Mouse (Mus musculus) midbrain, embryonic 10.5 days (tissue): ENCODE results near the gene Prkca. TPM values are rescaled to one million over a fixed set of nuclear protein-coding genes. Genes with fewer than 3 reads are reported as not detected.

Experiments used
- DNase-seq: peaks from one replicate; pipeline ENCODE4 v3.0.0-alpha.2; 2017; ENCODE audit warnings: low spot score
- H3K27ac ChIP-seq: fragments of 300-500 bp; sonication (generic); replicated peaks from 2 replicates; pipeline ENCODE4 v1.5.1; 2016; ENCODE audit warnings: mild to moderate bottlenecking
- H3K27me3 ChIP-seq: fragments of 300-500 bp; sonication (generic); 2 replicates; pipeline ENCODE4 v1.6.1; 2016; ENCODE audit warnings: low read depth, mild to moderate bottlenecking; ENCODE audit not compliant: poor library complexity, severe bottlenecking
- H3K36me3 ChIP-seq: fragments of 300-500 bp; sonication (generic); 2 replicates; pipeline ENCODE4 v1.6.1; 2016; ENCODE audit warnings: mild to moderate bottlenecking, moderate library complexity
- H3K4me1 ChIP-seq: fragments of 300-500 bp; sonication (generic); 2 replicates; pipeline ENCODE4 v1.6.1; 2016
- H3K4me3 ChIP-seq: fragments of 300-500 bp; sonication (generic); 2 replicates; pipeline ENCODE4 v1.5.1; 2016; ENCODE audit warnings: mild to moderate bottlenecking, moderate library complexity
- H3K9me3 ChIP-seq: fragments of 300-500 bp; sonication (generic); replicated peaks from 2 replicates; pipeline ENCODE4 v1.6.1; 2016; ENCODE audit warnings: mild to moderate bottlenecking
- WGBS: fragments of 180-500 bp; shearing (Covaris S2); methylation state at CpG from one replicate; pipeline ENCODE4 v1.1.7; 2016; 5-methylcytosine and 5-hydroxymethylcytosine counted together
- polyA plus RNA-seq: library from polyadenylated mRNA; unstranded; fragments of >200 nt; fragmentation: Nextera tagmentation; extraction: Ambion mirVana; gene quantifications from 2 replicates; pipeline ENCODE4 v1.2.1, GENCODE M21; 2016

The Prkca gene
- polyA plus RNA-seq, 1 experiment from 2014 or later = 2.5 TPM

DNA sequence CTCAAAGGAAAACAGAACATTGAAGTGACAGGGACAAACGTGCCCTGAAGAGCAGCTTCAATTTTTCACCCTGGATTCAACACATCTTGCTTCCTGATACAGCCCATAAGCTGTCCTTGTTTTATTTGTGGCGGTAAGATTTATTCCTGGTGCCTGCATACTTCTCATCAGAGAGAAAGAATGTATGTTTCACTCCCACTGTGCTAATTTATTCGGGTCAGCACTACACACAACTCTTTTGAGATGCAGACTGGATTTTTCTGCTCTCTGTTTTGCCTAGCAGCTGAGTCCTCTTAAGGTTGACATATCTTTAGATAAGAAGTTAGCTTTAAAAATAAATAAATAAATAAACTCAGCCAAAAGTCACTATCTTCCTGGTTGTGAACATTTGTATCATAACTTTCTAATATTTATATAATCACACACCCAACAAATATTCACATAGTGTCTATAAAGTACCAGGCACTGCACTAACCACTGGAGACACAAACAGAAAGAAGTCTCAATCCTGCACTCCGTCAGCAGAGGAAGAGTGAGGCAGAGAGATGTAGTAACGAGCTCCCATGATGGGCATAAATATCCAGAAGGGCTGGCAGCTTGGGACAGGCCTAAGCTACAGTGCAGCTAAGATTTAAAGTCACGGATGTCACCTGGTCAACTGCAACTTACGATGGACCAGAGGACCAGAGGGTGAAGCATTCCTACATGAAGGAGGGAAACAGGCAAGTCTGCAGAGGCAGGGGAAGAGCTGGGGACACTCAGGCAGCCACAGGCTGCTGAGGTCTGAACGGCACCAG lies 9.9 kb downstream of the Prkca start:
- no peaks in the 10 kb centered on the region for H3K36me3 ChIP-seq
- no peak for DNase-seq
- no peaks in the 10 kb centered on the region for H3K27me3 ChIP-seq
- H3K4me1 ChIP-seq = peaks cover 15% of the 10 kb centered on the region
- 77% methylated on average over 8 of the region's 8 CpGs for WGBS
- no peak overlapping the region for H3K4me3 ChIP-seq
- peak overlapping the region; percentile 33; the same call in 1 of the 2 replicates for H3K27ac ChIP-seq
- H3K9me3 ChIP-seq = no peaks in the 10 kb centered on the region

DNA sequence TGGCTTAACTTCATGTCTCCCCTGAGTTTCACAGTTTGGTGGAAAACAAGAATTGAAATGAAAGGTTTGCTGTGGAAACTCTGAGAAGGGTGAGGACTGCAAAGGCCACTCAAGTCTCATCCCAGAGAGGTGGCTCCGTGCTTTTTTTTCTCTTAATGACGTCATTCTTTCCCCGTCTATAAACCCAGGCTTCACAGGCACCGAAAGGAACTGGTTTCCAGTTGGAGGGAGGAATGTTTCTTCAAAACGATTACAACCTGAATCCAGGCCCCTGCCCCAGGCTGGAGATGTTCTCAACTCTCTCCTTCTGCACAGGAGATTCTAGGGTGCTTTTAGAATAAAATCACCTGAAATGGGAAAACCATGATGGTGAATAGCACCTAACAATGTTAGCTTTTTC lies 10.7 kb downstream of the Prkca start:
- Histone ChIP-seq H3K4me1 (peaks cover 15% of the 10 kb centered on the region), H3K27me3 (no peaks in the 10 kb centered on the region), H3K36me3 (no peaks in the 10 kb centered on the region), H3K9me3 (no peaks in the 10 kb centered on the region), H3K27ac (no peak overlapping the region), H3K4me3 (no peak overlapping the region)
- DNase-seq = no peak
- 73% methylated on average over 5 of the region's 5 CpGs for WGBS

DNA sequence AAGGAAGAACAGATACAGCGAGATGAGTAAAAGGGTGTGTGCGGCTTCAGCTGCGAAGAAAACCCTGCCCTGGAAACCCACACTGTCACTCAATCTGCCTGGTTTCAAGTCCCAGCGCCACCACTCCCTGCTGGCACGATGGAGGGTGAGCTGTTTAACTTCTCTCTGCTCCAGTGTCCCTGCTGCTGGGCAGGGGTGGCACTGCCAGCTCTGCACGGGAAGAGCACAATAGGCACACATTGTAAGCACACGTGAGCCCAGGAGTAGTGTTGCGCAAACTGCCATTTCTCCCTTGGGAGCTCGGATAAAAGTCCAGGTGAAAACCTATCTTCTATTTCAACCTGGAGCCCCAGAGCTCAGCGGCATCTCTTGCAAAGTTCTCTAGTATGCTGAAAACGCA lies 12.9 kb downstream of the Prkca start:
- Histone ChIP-seq H3K27ac (no peak overlapping the region), H3K4me3 (no peak overlapping the region), H3K36me3 (no peaks in the 10 kb centered on the region), H3K9me3 (no peaks in the 10 kb centered on the region), H3K27me3 (no peaks in the 10 kb centered on the region), H3K4me1 (peaks cover 15% of the 10 kb centered on the region)
- WGBS = 86% methylated on average over 11 of the region's 11 CpGs
- DNase-seq = no peak

DNA sequence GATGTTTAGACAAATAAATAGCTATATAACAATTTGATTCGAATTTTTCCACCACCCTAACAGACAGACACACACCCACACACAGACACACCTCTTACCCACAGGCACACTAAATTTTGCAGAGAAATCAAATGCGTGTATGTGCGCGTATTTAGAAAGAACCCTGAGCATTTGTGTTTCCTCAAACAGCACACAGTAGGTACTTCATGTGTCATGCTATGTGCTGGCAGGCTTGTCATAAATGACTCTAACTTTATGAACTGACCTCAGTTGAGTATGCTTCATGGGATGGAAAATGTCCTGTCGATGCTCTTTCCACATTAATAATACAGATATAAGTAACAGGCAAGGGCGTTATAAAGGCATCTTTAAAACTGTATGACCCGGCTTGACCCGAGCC lies 17.8 kb downstream of the Prkca start:
- no peaks in the 10 kb centered on the region for H3K9me3 ChIP-seq
- H3K27ac ChIP-seq = no peak overlapping the region
- H3K4me1 ChIP-seq = no peaks in the 10 kb centered on the region
- no peaks in the 10 kb centered on the region for H3K36me3 ChIP-seq
- H3K27me3 ChIP-seq = no peaks in the 10 kb centered on the region
- no peak overlapping the region for H3K4me3 ChIP-seq
- 90% methylated on average over 8 of the region's 8 CpGs for WGBS
- no peak for DNase-seq

DNA sequence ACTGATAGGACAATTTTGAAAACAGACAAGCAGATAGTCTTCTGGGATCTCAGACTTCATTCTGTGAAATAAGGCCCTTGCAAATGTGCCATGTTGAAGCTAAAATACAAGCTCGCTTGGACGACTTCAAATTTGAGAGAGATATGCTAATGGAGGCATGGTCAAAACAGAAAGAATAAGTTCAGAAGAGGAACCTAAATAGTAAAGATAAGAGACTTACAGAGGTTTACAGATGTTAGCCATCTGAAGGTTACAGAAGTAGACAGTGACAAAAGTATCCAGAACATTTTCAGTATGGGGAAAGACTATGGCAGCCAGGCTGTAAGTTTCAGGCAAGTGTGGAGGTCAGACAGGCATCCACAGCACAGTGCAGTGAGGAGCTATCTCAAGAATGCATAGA lies 21.6 kb downstream of the Prkca start:
- H3K9me3 ChIP-seq = no peaks in the 10 kb centered on the region
- WGBS = 94% methylated on average over 2 of the region's 2 CpGs
- no peak overlapping the region for H3K4me3 ChIP-seq
- no peaks in the 10 kb centered on the region for H3K36me3 ChIP-seq
- no peak overlapping the region for H3K27ac ChIP-seq
- H3K27me3 ChIP-seq = no peaks in the 10 kb centered on the region
- 0 out of 2 replicates have a peak, but pooled peaks cover 3% of the 10 kb centered on the region for H3K4me1 ChIP-seq
- DNase-seq = no peak

DNA sequence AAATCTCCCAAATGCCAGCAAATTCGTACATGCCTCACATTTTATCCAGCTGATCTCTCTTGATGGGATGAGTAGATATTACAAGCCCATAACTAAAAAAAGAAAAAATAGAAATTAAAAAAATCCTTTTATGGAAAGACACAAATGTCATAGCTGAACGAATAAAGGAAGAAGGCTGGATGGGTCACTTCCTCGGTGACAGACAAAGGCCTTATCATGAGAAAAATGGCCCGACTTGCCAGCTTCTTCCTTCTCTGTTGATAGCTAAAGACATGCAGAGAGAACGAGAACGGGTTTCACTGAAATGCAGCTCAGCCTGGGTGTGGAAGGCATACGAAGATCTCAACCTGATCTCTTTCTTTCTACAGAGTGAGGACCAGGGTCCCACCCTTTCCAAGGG lies 23.2 kb downstream of the Prkca start:
- no peaks in the 10 kb centered on the region for H3K9me3 ChIP-seq
- no peak overlapping the region for H3K4me3 ChIP-seq
- WGBS = 83% methylated on average over 7 of the region's 7 CpGs
- H3K27me3 ChIP-seq = no peaks in the 10 kb centered on the region
- H3K4me1 ChIP-seq = 0 out of 2 replicates have a peak, but pooled peaks cover 3% of the 10 kb centered on the region
- H3K27ac ChIP-seq = no peak overlapping the region
- DNase-seq = no peak
- no peaks in the 10 kb centered on the region for H3K36me3 ChIP-seq

DNA sequence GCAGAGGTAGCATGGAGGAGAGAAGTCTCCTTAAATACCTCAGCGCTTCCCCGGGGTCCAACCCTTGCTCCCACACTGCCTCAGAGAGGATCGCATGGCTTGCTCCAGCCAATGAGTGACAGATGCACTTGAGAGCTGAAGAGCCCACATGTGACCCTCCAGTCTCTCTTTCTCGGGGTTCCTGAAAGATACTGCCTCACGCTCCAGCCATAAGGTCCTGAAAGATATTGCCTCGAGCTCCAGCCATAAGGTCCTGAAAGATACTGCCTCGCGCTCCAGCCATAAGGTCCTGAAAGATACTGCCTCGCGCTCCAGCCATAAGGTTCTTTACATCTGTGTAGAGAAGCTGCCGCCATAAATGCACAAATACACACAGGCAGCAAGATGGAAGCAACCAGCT lies 24.6 kb downstream of the Prkca start:
- 85% methylated on average over 11 of the region's 11 CpGs for WGBS
- 0 out of 2 replicates have a peak, but pooled peaks cover 3% of the 10 kb centered on the region for H3K4me1 ChIP-seq
- no peak overlapping the region for H3K4me3 ChIP-seq
- no peaks in the 10 kb centered on the region for H3K9me3 ChIP-seq
- no peaks in the 10 kb centered on the region for H3K36me3 ChIP-seq
- no peaks in the 10 kb centered on the region for H3K27me3 ChIP-seq
- 0 out of 2 replicates have a peak overlapping the region, but pooled peaks have one; percentile 9 for H3K27ac ChIP-seq
- DNase-seq = no peak

DNA sequence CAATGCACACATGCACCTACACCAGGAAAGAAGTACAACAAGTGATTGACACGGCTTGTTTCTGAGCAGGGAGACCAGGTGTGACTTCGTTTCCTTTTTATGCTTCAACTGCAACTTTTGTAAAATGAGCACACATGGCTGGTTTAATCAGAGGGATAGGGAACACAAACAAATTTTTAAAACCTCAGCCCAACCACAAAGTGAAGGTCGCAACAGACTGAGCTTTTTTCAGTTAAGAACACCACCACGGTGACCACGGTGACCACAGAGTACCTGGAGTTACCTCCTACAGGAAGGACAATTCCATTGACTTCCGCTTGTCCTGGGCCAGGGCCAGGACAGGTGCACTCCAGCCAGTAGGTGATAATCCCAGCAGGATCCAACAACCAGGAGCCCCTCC lies 25.9 kb downstream of the Prkca start:
- H3K4me1 ChIP-seq = 0 out of 2 replicates have a peak, but pooled peaks cover 3% of the 10 kb centered on the region
- WGBS = 76% methylated on average over 6 of the region's 6 CpGs
- H3K27me3 ChIP-seq = no peaks in the 10 kb centered on the region
- H3K36me3 ChIP-seq = no peaks in the 10 kb centered on the region
- no peak overlapping the region for H3K4me3 ChIP-seq
- no peak overlapping the region for H3K27ac ChIP-seq
- no peaks in the 10 kb centered on the region for H3K9me3 ChIP-seq
- no peak for DNase-seq

DNA sequence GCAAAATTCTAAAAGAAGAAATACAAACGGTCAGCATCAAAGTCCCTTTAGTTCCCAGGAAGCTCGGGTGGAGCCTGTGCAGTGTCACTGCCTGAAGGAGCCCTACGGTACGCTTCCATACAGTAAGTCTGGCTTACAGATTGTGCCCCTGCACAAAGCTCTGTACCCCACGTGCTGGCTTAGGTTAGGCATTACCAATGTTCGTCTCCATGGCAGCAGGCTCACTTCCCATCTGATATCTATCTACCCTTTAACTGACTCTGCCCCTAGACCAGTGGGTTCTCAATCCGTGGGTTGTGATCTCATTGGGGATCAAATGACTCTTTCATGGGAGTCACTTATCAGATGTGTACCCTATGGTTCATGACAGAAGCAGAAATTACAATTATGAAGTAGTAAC lies 28.0 kb downstream of the Prkca start:
- H3K9me3 ChIP-seq = no peaks in the 10 kb centered on the region
- H3K27ac ChIP-seq = no peak overlapping the region
- no peaks in the 10 kb centered on the region for H3K36me3 ChIP-seq
- no peaks in the 10 kb centered on the region for H3K27me3 ChIP-seq
- H3K4me1 ChIP-seq = 0 out of 2 replicates have a peak, but pooled peaks cover 3% of the 10 kb centered on the region
- no peak for DNase-seq
- no peak overlapping the region for H3K4me3 ChIP-seq
- WGBS = 88% methylated on average over 7 of the region's 7 CpGs

DNA sequence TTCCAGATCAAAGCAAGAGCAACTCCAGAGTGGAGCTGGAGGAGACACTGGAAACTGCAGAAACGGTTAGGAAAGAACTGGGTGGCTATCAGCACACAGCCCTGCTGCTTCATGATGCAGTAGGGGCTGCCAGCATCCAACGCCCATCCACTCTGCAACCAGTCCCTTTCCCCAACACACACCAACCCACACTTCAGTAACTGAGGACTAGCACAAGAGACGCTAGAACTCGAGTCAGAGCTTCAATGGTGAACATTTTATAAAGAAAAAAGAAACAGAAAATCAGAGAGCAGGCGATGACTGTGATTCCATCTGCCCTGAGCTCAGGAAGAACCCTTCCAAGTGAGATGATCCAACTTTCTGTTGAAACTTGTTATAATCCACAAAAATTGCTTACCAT lies 31.2 kb downstream of the Prkca start:
- no peaks in the 10 kb centered on the region for H3K36me3 ChIP-seq
- DNase-seq = no peak
- no peaks in the 10 kb centered on the region for H3K27me3 ChIP-seq
- WGBS = 87% methylated on average over 5 of the region's 5 CpGs
- no peaks in the 10 kb centered on the region for H3K4me1 ChIP-seq
- H3K27ac ChIP-seq = no peak overlapping the region
- no peaks in the 10 kb centered on the region for H3K9me3 ChIP-seq
- no peak overlapping the region for H3K4me3 ChIP-seq

DNA sequence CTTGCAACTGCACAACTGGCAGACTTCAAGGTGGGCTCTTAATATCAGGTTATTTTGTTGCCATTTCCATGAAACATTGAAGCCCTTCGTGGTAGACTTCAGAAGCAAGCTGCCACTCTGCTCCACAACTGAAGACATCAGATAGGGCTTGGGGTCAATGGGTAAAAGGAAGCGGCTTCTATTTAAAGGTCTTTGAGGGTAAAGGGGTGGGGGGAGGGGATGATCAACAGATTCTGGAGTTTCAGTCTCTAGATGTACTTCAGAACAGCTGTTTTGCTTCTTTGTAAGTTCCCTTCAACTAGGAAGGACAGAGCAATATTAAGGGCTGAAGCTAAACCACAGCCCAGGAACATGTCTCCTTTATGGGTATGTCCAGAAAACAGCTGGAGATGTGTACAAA lies 31.8 kb downstream of the Prkca start:
- Histone ChIP-seq H3K36me3 (no peaks in the 10 kb centered on the region), H3K4me1 (no peaks in the 10 kb centered on the region), H3K9me3 (no peaks in the 10 kb centered on the region), H3K27me3 (no peaks in the 10 kb centered on the region), H3K4me3 (no peak overlapping the region), H3K27ac (no peak overlapping the region)
- WGBS = 84% methylated on average over 2 of the region's 2 CpGs
- no peak for DNase-seq

DNA sequence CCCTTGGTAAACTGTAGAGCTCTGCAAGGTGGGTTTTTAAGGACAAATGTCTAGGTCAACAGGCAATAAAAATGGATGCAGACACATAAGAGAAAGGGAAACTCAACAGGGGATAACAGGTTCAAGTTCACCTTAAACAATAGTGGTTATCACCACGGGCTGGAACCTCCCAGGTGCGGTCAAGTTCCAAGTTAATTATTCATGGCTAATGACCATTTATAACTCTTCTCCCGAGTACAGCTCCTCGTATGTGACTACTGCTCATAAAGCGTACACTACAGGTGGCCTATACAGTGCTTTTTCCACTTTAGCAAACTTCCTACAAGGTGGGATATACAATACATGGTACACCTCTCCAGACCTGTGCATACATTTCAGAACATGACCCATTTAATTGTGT lies 33.9 kb downstream of the Prkca start:
- Histone ChIP-seq H3K27me3 (no peaks in the 10 kb centered on the region), H3K4me3 (no peak overlapping the region), H3K9me3 (no peaks in the 10 kb centered on the region), H3K4me1 (no peaks in the 10 kb centered on the region), H3K36me3 (no peaks in the 10 kb centered on the region), H3K27ac (no peak overlapping the region)
- DNase-seq = no peak
- 93% methylated on average over 5 of the region's 5 CpGs for whole genome bisulfite sequencing

DNA sequence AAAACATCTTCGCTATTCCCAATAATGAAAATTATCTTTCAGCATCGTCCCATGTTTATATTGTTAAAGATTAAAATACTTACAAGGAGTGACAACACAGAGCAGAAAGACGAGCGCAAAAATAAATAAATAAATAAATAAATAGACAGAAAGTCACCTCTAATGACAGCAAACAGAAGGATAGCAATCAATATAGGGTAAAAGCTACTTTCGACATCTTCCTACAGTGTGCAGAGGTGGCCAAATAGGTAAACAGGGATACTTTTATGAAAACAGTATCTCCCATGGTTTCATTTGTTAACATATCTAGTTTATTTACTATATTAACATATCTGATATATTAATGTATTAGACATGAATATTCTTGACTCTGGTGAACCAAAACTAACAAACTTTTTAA lies 35.5 kb downstream of the Prkca start:
- no peak overlapping the region for H3K4me3 ChIP-seq
- H3K27me3 ChIP-seq = no peaks in the 10 kb centered on the region
- DNase-seq = no peak
- no peaks in the 10 kb centered on the region for H3K36me3 ChIP-seq
- no peaks in the 10 kb centered on the region for H3K9me3 ChIP-seq
- H3K4me1 ChIP-seq = no peaks in the 10 kb centered on the region
- 96% methylated on average over 5 of the region's 5 CpGs for WGBS
- no peak overlapping the region for H3K27ac ChIP-seq
